Mouse (Mus musculus) ES-Bruce4 (cell line): Measurements from ENCODE around the gene Bmp2k.

Experiments used
- CTCF ChIP-seq: IDR thresholded peaks from one replicate; pipeline ENCODE4 v1.8.1; 2011; ENCODE audit warnings: low read depth, low read length
- EP300 ChIP-seq: IDR thresholded peaks from 2 replicates; pipeline ENCODE4 v1.6.1; 2011; ENCODE audit warnings: low read depth, low read length; ENCODE audit not compliant: insufficient read depth

GRCm38 (mm10) chr5:97095335-97095734, 97.8 kb downstream of the Bmp2k start:
- TF ChIP-seq CTCF (no peak), EP300 (no peak)
